Mouse (Mus musculus): Measurements from ENCODE around the gene Selenoi.

Selenoi gene

DNA sequence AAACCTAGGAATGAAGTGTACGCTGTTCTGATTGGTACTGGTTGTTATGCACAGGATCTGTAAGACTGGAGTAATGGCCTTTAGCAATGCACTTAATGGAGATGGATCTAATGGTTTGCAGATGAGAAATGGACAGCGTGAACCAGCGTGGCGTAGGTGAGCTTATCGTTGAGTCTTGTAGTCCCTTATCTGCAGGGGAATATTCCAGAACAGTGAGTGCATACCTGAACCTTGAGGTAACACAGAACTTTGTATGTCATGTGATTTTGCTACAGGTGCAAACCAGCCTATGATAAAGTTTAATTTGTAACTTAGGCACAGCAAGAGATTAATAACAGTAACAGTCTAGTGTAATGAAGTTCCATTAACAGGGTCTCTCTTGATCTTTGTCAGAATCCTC, 6.2 kb downstream of the Selenoi start:
- DNase-seq, result no peak

DNA sequence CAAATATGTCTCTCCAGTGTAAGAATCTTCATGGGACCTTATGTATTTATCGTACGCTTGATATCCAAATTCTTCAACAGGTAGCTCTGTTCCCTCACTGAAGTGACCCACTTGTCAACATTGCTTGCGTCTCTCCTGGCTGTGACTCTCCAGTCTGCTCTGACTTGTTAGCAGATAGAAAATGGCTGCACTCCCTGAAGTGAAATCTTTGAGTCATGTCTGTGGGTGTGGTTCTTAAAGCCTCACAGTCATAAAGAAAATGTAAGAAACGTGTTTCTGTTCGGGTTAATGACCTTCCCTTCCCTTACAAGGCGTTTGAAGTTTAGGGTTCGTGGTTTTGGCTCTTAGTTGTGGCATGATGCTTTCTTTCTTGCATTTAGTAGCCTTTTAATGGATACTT, 8.2 kb downstream of the Selenoi start:
- no peak for DNase-seq

DNA sequence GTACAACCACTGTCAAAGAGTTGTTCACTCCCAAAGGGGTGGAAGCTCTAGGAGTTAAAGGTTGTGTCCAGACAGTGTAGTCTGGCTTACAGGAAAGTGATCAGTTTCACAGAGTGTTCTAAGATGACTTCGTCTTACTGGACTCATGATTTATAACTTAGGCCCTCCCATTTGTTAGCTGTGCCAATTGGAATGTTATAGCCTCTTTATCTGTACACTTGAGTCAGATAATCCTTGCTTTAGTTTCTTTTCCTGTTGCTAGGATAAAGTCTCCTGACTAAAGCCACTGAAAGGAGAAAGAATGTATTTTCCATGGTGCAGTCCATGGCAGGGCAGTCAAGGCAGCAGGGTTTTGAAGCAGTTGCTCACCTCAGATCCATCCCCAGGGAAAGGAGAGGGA, 10.0 kb downstream of the Selenoi start:
- DNase-seq, result no peak

- no peak for DNase-seq
These were observed 11.4 kb downstream of the Selenoi start for GRCm38 (mm10) chr5:30243741-30244140.

GRCm38 (mm10) chr5:30245861-30246416, 13.6 kb downstream of the Selenoi start:
- DNase-seq, result no peak

- DNase-seq, result no peak
These were observed 15.3 kb downstream of the Selenoi start for GRCm38 (mm10) chr5:30247666-30248065.

- no peak for DNase-seq
These were observed 23.4 kb downstream of the Selenoi start for GRCm38 (mm10) chr5:30255567-30256354.

- no peak for DNase-seq
These were observed 26.4 kb downstream of the Selenoi start for GRCm38 (mm10) chr5:30258776-30259175.

- no peak for DNase-seq
These were observed 38.3 kb downstream of the Selenoi start for GRCm38 (mm10) chr5:30270571-30271190.

DNA sequence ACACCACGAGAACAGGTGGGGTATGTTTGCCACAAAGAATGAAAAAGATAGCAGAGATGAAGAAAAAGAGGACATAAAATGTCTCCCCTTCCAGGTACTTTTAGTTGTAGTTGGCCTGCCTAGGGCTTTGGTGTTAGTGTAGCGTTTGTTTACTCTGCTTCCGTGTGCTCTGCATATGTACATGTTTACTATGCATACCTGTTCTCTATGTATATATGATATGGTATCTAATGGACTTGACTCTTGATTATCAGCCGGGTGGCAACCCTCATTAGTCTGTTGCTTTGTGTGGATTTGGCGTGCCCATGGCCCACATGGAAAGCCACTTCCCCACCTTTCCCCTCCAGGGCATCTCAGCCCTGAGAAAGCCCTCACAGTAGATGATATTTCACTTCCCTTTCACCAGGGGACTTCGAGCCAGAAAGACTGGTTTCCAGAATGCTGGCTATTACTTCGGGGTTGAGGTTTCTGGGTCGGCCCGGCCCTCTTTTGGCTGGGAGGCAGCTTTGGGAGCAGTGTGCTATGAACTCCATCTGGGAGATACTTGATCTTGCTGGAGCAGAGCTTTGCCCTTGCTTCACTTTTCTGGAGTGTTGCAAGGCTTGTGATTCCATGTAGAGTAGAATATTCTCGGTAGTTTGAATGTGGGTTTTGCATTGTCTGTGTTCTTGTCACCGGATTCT, 39.4 kb downstream of the Selenoi start:
- no peak for DNase-seq

GRCm38 (mm10) chr5:30276361-30276760, 44.0 kb downstream of the Selenoi start:
- DNase-seq, result no peak

- no peak for DNase-seq
These were observed 46.6 kb downstream of the Selenoi start for GRCm38 (mm10) chr5:30278952-30279351.

DNA sequence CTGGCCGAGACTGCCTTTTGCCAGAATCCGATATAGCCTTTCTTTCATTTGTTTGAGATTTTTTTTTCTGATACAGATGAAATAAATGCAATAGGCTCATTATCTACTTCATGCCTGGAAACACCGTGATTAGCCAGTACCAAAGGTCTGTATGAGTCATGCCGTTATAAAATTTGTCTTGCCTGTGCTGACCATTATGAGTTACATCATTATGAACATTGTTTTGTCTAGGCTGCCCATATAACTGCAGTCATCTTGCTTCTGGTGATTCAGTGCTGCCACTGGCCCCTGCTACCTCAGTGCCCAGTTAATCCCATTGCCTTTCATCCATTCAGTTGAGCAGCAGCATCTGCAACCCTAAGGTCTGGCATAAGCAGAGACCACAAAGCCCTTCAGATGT, 47.1 kb downstream of the Selenoi start:
- DNase-seq, result no peak

GRCm38 (mm10) chr5:30280864-30281263, 48.5 kb downstream of the Selenoi start:
- DNase-seq, result no peak

DNA sequence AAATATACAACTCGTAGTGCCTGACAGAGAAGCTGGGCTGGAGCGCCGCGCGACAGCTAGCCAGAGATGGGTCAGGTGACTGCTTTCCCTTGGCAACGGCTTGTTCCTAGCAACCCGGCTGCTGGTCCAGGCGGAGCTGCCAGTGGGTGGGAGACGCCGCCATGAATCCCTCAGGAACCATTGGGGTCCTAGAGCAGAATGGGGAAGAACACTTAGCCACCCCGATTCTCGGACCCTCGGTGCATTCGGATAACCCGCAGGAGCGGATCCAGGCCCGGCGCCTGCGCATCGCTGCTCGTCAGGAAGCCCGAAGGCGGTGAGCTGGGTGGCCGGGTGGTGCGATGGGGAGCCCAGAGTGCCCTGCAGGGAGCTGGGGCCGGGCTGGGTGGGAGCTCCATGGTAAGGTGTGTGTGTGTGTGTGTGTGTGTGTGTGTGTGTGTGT, 48.9 kb downstream of the Selenoi start, which contains the start of gene Drc1:
Gene Drc1 (plus strand): TSS at position 98 of the 442 bp plus-strand sequence.
- DNase-seq, result no peak

GRCm38 (mm10) chr5:30285944-30286799, 53.8 kb downstream of the Selenoi start:
- no peak for DNase-seq

- no peak for DNase-seq
These were observed 54.9 kb downstream of the Selenoi start for GRCm38 (mm10) chr5:30287106-30287882.
